Mouse (Mus musculus) myocyte (in vitro differentiated cells): Measurements from ENCODE around the gene Gfy. TPM values are rescaled to one million over a fixed set of nuclear protein-coding genes. Genes with fewer than 3 reads are reported as not detected.

Experiments used
- H3K27me3 ChIP-seq: one replicate; pipeline ENCODE4 v1.6.1; 2011; ENCODE audit not compliant: control insufficient read depth, insufficient read depth, insufficient read length
- H3K36me3 ChIP-seq: one replicate; pipeline ENCODE4 v1.6.1; 2011; ENCODE audit not compliant: control insufficient read depth, insufficient read depth
- H3K4me2 ChIP-seq: one replicate; pipeline ENCODE4 v1.6.1; 2011; ENCODE audit warnings: low read depth, control low read depth
- H3K4me3 ChIP-seq: one replicate; pipeline ENCODE4 v1.5.1; 2011; ENCODE audit warnings: mild to moderate bottlenecking, control low read depth, moderate library complexity
- H3K79me2 ChIP-seq: one replicate; pipeline ENCODE4 v1.6.1; 2011; ENCODE audit not compliant: control insufficient read depth, insufficient read depth
- H3ac ChIP-seq: one replicate; pipeline ENCODE4 v1.6.1; 2011; ENCODE audit not compliant: control insufficient read depth, insufficient read length
- CEBPB ChIP-seq: IDR thresholded peaks from 2 replicates; pipeline ENCODE4 v1.6.1; 2011; ENCODE audit warnings: mild to moderate bottlenecking, moderate library complexity; ENCODE audit not compliant: poor library complexity, insufficient read depth, severe bottlenecking
- E2F4 ChIP-seq: IDR thresholded peaks from one replicate; pipeline ENCODE4 v1.6.1; 2011; ENCODE audit warnings: mild to moderate bottlenecking, control low read depth, moderate library complexity; ENCODE audit not compliant: insufficient read depth
- MAX ChIP-seq: IDR thresholded peaks from one replicate; pipeline ENCODE4 v1.6.1; 2011; ENCODE audit warnings: low read depth, mild to moderate bottlenecking, control low read depth
- MYOD1 ChIP-seq, 3 experiments: IDR thresholded peaks; one replicate each; pipeline ENCODE4 v1.6.1; 2011; ENCODE audit warnings: control low read depth in 2 of 3, low read depth in 2 of 3, mild to moderate bottlenecking in 2 of 3, moderate library complexity in 1 of 3; ENCODE audit not compliant: insufficient read length in 2 of 3, control insufficient read depth in 1 of 3
- MYOG ChIP-seq, 3 experiments: IDR thresholded peaks; one replicate each; pipeline ENCODE4 v1.6.1; 2011; ENCODE audit warnings: control low read depth in 2 of 3, low read depth in 2 of 3, mild to moderate bottlenecking in 2 of 3; ENCODE audit not compliant: insufficient read length in 2 of 3, control insufficient read depth in 1 of 3, insufficient read depth in 1 of 3
- POLR2A ChIP-seq: IDR thresholded peaks from one replicate; pipeline ENCODE4 v1.6.1; 2011; ENCODE audit warnings: low read depth, mild to moderate bottlenecking, control low read depth, moderate library complexity; ENCODE audit not compliant: insufficient read length
- POLR2AphosphoS2 ChIP-seq: IDR thresholded peaks from one replicate; pipeline ENCODE4 v1.6.1; 2011; ENCODE audit warnings: low read depth, control low read depth; ENCODE audit not compliant: insufficient read length
- REST ChIP-seq: IDR thresholded peaks from one replicate; pipeline ENCODE4 v1.6.1; 2011; ENCODE audit warnings: mild to moderate bottlenecking, control low read depth, moderate library complexity; ENCODE audit not compliant: insufficient read depth, insufficient read length
- SRF ChIP-seq: IDR thresholded peaks from one replicate; pipeline ENCODE4 v1.6.1; 2011; ENCODE audit warnings: low read depth; ENCODE audit not compliant: control insufficient read depth, insufficient read length
- TCF12 ChIP-seq: IDR thresholded peaks from one replicate; pipeline ENCODE4 v1.6.1; 2011; ENCODE audit warnings: mild to moderate bottlenecking, control low read depth; ENCODE audit not compliant: poor library complexity, insufficient read depth, severe bottlenecking
- TCF3 ChIP-seq: IDR thresholded peaks from one replicate; pipeline ENCODE4 v1.6.1; 2011; ENCODE audit warnings: low read depth, control low read depth; ENCODE audit not compliant: insufficient read length
- USF1 ChIP-seq: IDR thresholded peaks from one replicate; pipeline ENCODE4 v1.6.1; 2011; ENCODE audit warnings: low read depth, mild to moderate bottlenecking, control low read depth, moderate library complexity
- polyA plus RNA-seq: library from polyadenylated mRNA; unstranded; fragments of >200 nt; fragmentation: generic; extraction: Trizol; gene quantifications from one replicate; pipeline ENCODE4 v1.2.1, GENCODE M21; 2012; ENCODE audit warnings: missing spikeins

Gene Gfy
- polyA plus RNA-seq, 1 experiment = 0.04 TPM

DNA sequence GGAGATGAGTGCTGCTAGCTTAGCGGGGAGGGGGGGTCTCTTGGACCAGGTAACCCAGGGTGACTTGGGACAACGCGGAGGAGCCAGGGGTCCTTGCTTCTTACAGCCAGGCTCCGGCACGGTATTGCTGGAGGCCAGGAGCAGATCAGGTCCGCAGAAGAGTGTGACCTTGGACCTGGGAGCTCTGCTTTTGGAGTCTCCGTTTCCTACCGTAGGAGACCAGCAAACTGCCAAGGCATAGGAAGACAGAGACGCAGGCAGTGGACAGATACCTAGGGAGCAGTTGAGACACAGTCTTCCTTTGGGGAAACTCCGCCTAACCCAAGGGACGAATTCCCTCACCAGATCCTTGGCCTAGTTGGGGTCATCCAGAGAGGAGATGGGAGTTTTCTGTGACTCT is 13.7 kb downstream of the Gfy start:
- TF ChIP-seq POLR2AphosphoS2 = no peak
- no peak for TF ChIP-seq MYOD1 (IDR thresholded peaks at IDR 0.05; ENCODE audit: control insufficient read depth in 1 of 3, insufficient read length in 2 of 3, low read depth in 2 of 3)
- no peak for TF ChIP-seq TCF12
- TF ChIP-seq POLR2A = no peak
- Histone ChIP-seq H3K27me3 (peaks cover 57% of the 10 kb centered on the region), H3K4me2 (no peak overlapping the region), H3ac (no peak overlapping the region), H3K79me2 (no peaks in the 10 kb centered on the region), H3K36me3 (no peaks in the 10 kb centered on the region), H3K4me3 (no peak overlapping the region)

DNA sequence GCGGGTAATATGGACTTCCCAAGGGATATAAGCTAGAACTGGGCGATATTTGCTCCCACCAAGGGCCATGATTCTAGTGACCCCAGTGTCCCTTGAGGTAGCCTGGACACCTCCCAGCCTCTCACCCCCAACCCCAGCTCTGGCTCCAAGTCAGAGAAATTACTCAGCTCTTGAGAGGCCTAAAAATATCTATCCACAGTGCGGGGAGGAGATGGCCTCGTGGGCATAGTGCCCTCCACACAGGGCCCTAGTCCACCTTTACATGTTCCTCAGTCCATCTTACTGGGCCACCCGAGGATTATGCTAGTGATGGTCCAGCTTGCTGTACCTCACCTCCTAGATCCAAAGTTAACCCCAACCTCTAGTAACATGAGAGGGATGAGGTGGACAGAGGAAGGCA is 14.5 kb downstream of the Gfy start:
- H3K79me2 ChIP-seq = no peaks in the 10 kb centered on the region
- TF ChIP-seq MAX = no peak
- no peak for TF ChIP-seq USF1
- TF ChIP-seq MYOD1 (IDR thresholded peaks at IDR 0.05; ENCODE audit: control insufficient read depth in 1 of 3, insufficient read length in 2 of 3, low read depth in 2 of 3) = no peak
- H3K4me3 ChIP-seq = no peak overlapping the region
- no peak overlapping the region for H3K4me2 ChIP-seq
- H3K36me3 ChIP-seq = no peaks in the 10 kb centered on the region
- H3K27me3 ChIP-seq = peaks cover 55% of the 10 kb centered on the region
- H3ac ChIP-seq = no peak overlapping the region

DNA sequence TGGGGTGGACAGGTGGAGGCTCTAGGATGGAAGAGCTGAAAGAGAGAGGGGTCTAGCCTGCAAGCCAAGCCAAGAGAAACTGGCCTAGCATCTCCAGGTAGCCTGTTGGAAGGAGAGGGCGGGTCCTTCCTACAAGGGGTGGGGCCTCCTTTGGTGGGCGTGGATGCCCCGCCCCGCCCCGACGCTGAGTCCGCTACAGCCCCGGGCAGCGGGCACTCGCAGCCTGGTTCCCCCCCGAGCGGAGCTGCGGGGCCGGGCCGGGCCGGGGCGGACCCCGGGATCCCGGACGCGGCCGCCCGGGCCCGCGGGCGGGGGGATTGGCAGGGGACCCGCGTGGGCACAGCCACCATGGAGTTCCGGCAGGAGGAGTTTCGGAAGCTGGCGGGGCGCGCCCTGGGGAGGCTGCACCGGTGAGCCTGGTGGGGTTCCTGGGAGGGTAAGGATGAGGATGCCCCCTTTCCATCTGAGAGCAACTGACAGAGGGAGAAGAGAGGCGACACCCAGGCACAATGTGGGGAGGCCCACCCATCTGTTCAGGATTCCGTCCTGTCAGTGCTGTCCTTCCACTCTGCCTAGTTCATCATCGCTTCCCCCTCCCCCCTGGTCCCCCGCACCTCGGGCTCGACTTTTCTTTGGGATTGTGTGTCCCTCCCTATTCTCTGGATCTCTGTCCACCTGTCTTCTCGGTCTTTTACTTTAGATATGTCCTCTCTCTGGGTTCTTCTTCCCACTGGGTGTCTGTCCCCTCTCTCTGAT is 15.5 kb downstream of the Gfy start, which contains the start of gene Slc17a7:
Slc17a7 (plus strand) TSS at position 215 of the 756 bp plus-strand sequence.
- H3ac ChIP-seq = no peak within 1 kb of the TSS
- H3K27me3 ChIP-seq = peaks cover 54% of the 10 kb centered on the region
- peak within 1 kb of the TSS; percentile 27 for H3K4me2 ChIP-seq
- H3K4me3 ChIP-seq = no peak within 1 kb of the TSS
- H3K36me3 ChIP-seq = no peaks in the 10 kb centered on the region
- no peaks in the 10 kb centered on the region for H3K79me2 ChIP-seq
- TF ChIP-seq MYOD1 (IDR thresholded peaks at IDR 0.05; ENCODE audit: control insufficient read depth in 1 of 3, insufficient read length in 2 of 3, low read depth in 2 of 3) (no peak), MYOG (IDR thresholded peaks at IDR 0.05; ENCODE audit: control insufficient read depth in 1 of 3, insufficient read depth in 1 of 3, insufficient read length in 2 of 3, low read depth in 2 of 3) (no peak), USF1 (no peak), POLR2AphosphoS2 (no peak), E2F4 (no peak), SRF (no peak), CEBPB (no peak), REST (no peak), TCF12 (no peak), POLR2A (no peak)

DNA sequence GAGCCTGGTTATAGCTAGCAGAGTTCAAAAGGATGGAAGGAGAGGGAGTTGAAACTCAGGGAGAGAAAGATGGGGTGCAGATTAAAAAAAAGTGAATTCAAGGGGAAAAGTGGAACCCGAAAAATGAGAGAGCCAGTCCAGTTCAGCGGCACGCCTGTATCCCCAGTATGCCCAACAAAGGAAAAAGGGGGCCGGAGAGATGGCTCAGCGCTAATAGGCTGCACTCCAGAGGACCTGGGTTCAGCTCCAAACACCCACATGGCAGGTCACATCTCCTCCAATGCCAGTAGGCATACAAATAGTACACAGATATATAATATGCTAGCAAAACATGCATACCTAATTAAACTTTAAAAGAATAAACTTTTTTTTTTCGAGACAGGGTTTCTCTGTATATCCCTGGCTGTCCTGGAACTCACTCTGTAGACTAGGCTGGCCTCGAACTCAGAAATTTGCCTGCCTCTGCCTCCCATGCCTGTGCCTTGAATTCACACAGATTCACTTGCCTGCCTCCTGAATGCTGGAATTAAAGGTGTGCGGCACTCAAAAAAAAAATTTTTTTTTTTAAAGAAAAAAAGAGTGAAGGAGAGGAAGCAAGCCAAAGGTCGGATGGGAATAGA is 16.3 kb downstream of the Gfy start:
- no peaks in the 10 kb centered on the region for H3K36me3 ChIP-seq
- no peak overlapping the region for H3K4me3 ChIP-seq
- no peak for TF ChIP-seq MYOG (IDR thresholded peaks at IDR 0.05; ENCODE audit: control insufficient read depth in 1 of 3, insufficient read depth in 1 of 3, insufficient read length in 2 of 3, low read depth in 2 of 3)
- no peaks in the 10 kb centered on the region for H3K79me2 ChIP-seq
- H3K27me3 ChIP-seq = peaks cover 46% of the 10 kb centered on the region
- no peak overlapping the region for H3ac ChIP-seq
- no peak overlapping the region for H3K4me2 ChIP-seq

DNA sequence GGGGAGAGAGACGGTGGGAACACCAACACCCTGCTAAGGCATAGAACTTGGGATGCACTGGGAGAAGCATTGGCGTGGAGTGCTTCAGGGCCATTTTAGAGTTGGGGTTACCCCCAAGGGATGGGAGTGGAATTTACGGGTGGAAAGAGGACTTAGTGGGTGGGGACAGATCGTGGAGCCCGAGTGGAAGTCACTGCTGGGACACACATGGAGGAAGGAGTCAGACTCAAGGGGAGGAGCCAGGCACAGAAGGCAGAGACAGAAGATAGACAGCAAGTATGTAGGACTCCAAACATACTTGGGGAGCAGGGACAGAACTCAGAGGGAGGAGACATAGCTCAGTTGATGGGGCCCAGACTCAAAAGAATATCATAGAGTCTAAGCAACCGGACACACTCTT is 16.8 kb downstream of the Gfy start:
- no peak overlapping the region for H3ac ChIP-seq
- TF ChIP-seq MYOD1 (IDR thresholded peaks at IDR 0.05; ENCODE audit: control insufficient read depth in 1 of 3, insufficient read length in 2 of 3, low read depth in 2 of 3) = no peak
- TF ChIP-seq TCF12 = no peak
- TF ChIP-seq MYOG (IDR thresholded peaks at IDR 0.05; ENCODE audit: control insufficient read depth in 1 of 3, insufficient read depth in 1 of 3, insufficient read length in 2 of 3, low read depth in 2 of 3) = no peak
- no peak for TF ChIP-seq SRF
- TF ChIP-seq POLR2AphosphoS2 = no peak
- no peak for TF ChIP-seq POLR2A
- no peak for TF ChIP-seq CEBPB
- no peak for TF ChIP-seq TCF3
- TF ChIP-seq USF1 = no peak
- no peak for TF ChIP-seq MAX
- TF ChIP-seq REST = no peak
- TF ChIP-seq E2F4 = no peak
- H3K4me3 ChIP-seq = no peak overlapping the region
- no peaks in the 10 kb centered on the region for H3K79me2 ChIP-seq
- H3K27me3 ChIP-seq = peaks cover 40% of the 10 kb centered on the region
- peak overlapping the region; percentile 70 for H3K4me2 ChIP-seq
- no peaks in the 10 kb centered on the region for H3K36me3 ChIP-seq
